Mouse (Mus musculus) embryonic facial prominence, embryonic 13.5 days (tissue): ENCODE measurements around the gene Isx. TPM values are rescaled to one million over a fixed set of nuclear protein-coding genes. Genes with fewer than 3 reads are reported as not detected.

Experiments used
- ATAC-seq: fragments of 200-750 bp; cut with Nextera tagmentation; 2 replicates; pipeline ENCODE4 v1.8.0; 2017; ENCODE audit warnings: low read depth; ENCODE audit not compliant: insufficient number of reproducible peaks, insufficient read depth, low FRiP score, low TSS enrichment
- H3K27ac ChIP-seq: fragments of 300-500 bp; sonication (generic); 2 replicates; pipeline ENCODE4 v1.5.1; 2015; ENCODE audit warnings: moderate library complexity, mild to moderate bottlenecking, inconsistent platforms
- H3K27me3 ChIP-seq: fragments of 300-500 bp; sonication (generic); 2 replicates; pipeline ENCODE4 v1.6.1; 2015; ENCODE audit warnings: mild to moderate bottlenecking, inconsistent platforms
- H3K36me3 ChIP-seq: fragments of 300-500 bp; sonication (generic); 2 replicates; pipeline ENCODE4 v1.6.1; 2015; ENCODE audit warnings: mild to moderate bottlenecking, inconsistent platforms
- H3K4me1 ChIP-seq: fragments of 300-500 bp; sonication (generic); 2 replicates; pipeline ENCODE4 v1.6.1; 2015; ENCODE audit warnings: inconsistent platforms
- H3K4me2 ChIP-seq: fragments of 300-500 bp; sonication (generic); 2 replicates; pipeline ENCODE4 v1.6.1; 2015; ENCODE audit warnings: moderate library complexity, mild to moderate bottlenecking, inconsistent platforms
- H3K4me3 ChIP-seq: fragments of 300-500 bp; sonication (generic); 2 replicates; pipeline ENCODE4 v1.5.1; 2015; ENCODE audit warnings: mild to moderate bottlenecking, inconsistent platforms
- H3K9ac ChIP-seq: fragments of 300-500 bp; sonication (generic); 2 replicates; pipeline ENCODE4 v1.6.1; 2015; ENCODE audit warnings: mild to moderate bottlenecking, inconsistent platforms
- H3K9me3 ChIP-seq: fragments of 300-500 bp; sonication (generic); 2 replicates; pipeline ENCODE4 v1.6.1; 2016; ENCODE audit warnings: inconsistent platforms
- WGBS: fragments of 180-500 bp; shearing (Covaris S2); methylation state at CpG from one replicate; pipeline ENCODE4 v1.1.7; 2015; ENCODE audit warnings: mixed read lengths; 5-methylcytosine and 5-hydroxymethylcytosine counted together
- polyA plus RNA-seq: library from polyadenylated mRNA; unstranded; fragments of >200 nt; fragmentation: Nextera tagmentation; extraction: Ambion mirVana; gene quantifications from 2 replicates; pipeline ENCODE4 v1.2.1, GENCODE M21; 2015

Isx gene
- polyA plus RNA-seq, 1 experiment from 2014 or later: not detected

DNA sequence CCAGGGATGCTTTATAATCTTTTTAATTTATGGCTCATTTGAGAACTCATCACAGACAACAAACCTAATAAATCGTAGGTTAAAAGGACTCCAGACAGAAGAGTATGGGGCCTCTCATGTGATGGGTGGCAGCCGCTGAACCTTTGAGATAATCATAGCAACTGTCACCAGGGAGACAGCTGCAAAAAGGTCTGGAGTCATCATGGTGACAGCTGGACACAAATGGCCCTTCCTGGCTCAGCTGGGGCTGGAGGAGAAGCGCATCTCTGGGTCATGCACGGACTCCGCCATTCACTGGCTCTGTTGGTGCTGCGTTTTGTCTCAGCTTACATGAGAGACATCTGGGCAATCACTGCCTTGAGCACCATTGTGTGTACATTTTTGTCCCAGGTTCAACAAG, 12.5 kb upstream of the Isx start:
- no peak overlapping the region for H3K27ac ChIP-seq
- WGBS: 87% methylated on average over 6 of the region's 6 CpGs
- H3K27me3 ChIP-seq: no peaks in the 10 kb centered on the region
- ATAC-seq: no peak
- no peak overlapping the region for H3K9ac ChIP-seq
- no peaks in the 10 kb centered on the region for H3K9me3 ChIP-seq
- H3K4me1 ChIP-seq: no peaks in the 10 kb centered on the region
- no peaks in the 10 kb centered on the region for H3K36me3 ChIP-seq
- no peak overlapping the region for H3K4me2 ChIP-seq
- H3K4me3 ChIP-seq: no peak overlapping the region

DNA sequence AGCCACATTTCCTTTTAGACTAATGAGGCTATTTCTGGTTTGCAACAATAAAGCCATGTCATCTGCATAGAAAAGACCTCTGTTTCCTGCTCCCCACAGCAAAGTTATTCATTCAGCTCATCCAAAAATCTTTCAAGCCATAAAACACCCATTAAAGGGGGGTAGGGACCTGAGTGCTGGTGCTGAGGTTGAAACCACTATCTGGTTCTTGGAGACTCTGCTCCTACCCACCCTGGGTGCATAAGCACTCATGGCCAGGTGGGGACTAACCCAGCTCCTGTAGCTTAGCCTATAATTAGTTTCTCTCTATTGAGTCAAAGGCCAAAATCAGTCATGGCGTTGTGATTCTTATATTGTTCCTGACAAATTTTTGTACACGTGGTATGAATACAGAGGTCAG, 10.4 kb upstream of the Isx start:
- Histone ChIP-seq H3K9me3 (no peaks in the 10 kb centered on the region), H3K27me3 (no peaks in the 10 kb centered on the region), H3K27ac (no peak overlapping the region), H3K9ac (no peak overlapping the region), H3K4me3 (no peak overlapping the region), H3K4me2 (no peak overlapping the region), H3K4me1 (no peaks in the 10 kb centered on the region), H3K36me3 (no peaks in the 10 kb centered on the region)
- 79% methylated on average over 2 of the region's 2 CpGs for WGBS
- ATAC-seq: no peak

DNA sequence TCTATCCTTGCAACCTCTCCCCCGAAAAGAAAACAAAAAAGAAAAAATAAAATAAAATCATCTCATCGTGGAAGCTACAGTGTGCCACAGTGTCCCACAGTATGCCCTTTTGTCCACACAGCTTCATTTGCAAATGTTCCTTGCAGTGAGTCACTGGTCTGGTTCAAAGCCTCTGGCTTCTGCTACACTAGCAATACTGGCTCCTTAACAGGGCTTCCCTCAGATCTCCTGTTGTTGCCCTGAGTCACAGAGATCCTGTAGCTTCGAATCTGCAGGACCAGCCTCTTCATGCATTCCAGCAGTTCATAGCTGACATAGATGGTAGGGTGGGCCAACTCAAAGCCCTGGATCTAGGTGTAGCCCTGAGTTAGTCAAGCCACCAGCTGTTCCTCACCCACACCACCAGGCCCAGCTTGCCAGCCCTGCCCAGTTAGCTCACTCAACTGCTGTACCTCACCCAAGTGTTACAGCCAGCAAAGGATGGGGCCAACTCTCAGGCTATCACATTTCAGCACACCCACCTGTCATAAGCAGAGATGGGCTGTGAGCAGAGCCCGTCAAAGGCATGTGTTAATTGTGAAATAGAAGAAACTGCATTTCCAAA, 2.5 kb upstream of the Isx start:
- Histone ChIP-seq H3K27me3 (no peaks in the 10 kb centered on the region), H3K27ac (no peak overlapping the region), H3K36me3 (no peaks in the 10 kb centered on the region), H3K4me2 (no peak overlapping the region), H3K9me3 (no peaks in the 10 kb centered on the region), H3K4me1 (no peaks in the 10 kb centered on the region), H3K4me3 (no peak overlapping the region), H3K9ac (no peak overlapping the region)
- ATAC-seq: no peak
- WGBS: 73% methylated on average over 4 of the region's 4 CpGs

DNA sequence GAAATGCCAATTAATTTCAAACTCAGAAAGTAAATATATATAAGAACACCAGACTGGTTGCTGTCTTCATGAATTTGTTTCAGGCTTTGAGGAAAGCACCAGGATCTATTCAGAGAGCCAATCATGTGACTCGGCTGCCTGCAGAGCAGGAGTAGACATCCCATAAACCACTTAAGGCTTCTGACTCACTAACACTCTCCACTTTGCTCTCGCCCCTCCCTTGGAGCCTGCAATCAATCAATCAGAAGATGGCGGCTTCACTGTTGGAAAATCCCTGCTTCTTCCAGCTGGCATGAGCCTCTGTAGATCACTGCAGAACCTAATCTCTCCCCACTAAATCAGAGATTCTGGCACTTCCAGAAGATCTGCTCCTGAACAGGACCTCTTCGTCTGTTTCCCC, 1.3 kb upstream of the Isx start:
- Histone ChIP-seq H3K9ac (no peak overlapping the region), H3K4me2 (no peak overlapping the region), H3K36me3 (no peaks in the 10 kb centered on the region), H3K27me3 (no peaks in the 10 kb centered on the region), H3K27ac (no peak overlapping the region), H3K4me1 (no peaks in the 10 kb centered on the region), H3K9me3 (no peaks in the 10 kb centered on the region), H3K4me3 (no peak overlapping the region)
- no peak for ATAC-seq
- WGBS: 56% methylated on average over 4 of the region's 4 CpGs

DNA sequence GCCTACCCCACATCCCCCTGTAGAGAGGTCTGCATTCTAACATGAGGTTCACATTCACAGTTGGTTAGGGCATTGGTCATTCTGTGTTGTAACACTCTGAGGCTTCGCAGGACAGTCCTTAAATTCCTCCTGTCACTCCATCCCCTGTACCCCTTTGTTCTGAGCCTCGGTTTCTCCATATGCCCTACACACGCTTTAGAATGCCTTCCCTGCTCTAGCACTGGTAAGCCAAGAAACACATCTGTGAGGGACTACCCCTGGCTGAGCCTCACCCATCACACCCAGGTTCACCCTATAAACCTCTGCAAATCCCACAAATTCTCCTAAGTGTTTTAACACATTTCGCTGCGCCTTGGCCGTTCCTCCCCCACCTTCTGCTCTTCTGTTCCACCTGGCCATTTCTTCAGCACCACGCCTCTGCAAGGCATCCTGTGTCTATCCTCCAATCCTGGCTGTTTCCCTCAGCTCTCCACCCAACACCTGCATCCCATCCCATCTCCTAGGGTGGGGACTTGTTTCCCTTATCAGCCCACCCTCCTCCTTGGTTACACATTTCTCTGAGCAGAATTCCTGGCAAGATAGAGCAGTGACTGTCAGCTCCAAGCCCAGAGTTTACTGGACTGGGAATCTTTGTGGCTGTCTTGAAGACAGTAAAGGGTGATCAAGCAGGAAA, 686 bp upstream of the Isx start:
- Histone ChIP-seq H3K27ac (no peak overlapping the region), H3K36me3 (no peaks in the 10 kb centered on the region), H3K4me2 (no peak overlapping the region), H3K9ac (no peak overlapping the region), H3K9me3 (no peaks in the 10 kb centered on the region), H3K27me3 (no peaks in the 10 kb centered on the region), H3K4me3 (no peak overlapping the region), H3K4me1 (no peaks in the 10 kb centered on the region)
- 93% methylated on average over 7 of the region's 7 CpGs for WGBS
- no peak for ATAC-seq

DNA sequence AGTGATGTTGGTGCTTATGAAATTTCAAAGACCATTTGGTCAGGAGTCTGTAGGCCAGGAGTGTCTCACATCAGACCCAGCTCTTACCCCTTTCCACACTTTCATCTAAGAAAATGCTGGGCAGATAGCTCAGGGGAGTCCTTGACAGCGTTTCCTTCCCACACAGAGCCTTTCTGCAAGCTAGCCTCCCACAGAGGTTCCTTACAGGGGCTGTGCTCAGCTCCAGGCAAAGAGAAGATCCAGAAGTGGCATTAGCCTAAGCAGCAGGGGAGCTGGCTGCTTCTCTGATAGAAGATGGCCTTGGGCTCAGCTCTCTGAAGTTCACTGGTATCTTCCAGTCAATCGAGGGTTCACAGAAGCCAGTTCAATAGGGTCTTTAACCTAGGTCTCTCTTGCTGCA, 1.6 kb downstream of the Isx start:
- H3K9me3 ChIP-seq: no peaks in the 10 kb centered on the region
- ATAC-seq: no peak
- no peak overlapping the region for H3K9ac ChIP-seq
- 63% methylated on average over 2 of the region's 2 CpGs for WGBS
- H3K27ac ChIP-seq: no peak overlapping the region
- no peaks in the 10 kb centered on the region for H3K4me1 ChIP-seq
- no peak overlapping the region for H3K4me2 ChIP-seq
- no peaks in the 10 kb centered on the region for H3K36me3 ChIP-seq
- no peak overlapping the region for H3K4me3 ChIP-seq
- H3K27me3 ChIP-seq: no peaks in the 10 kb centered on the region

DNA sequence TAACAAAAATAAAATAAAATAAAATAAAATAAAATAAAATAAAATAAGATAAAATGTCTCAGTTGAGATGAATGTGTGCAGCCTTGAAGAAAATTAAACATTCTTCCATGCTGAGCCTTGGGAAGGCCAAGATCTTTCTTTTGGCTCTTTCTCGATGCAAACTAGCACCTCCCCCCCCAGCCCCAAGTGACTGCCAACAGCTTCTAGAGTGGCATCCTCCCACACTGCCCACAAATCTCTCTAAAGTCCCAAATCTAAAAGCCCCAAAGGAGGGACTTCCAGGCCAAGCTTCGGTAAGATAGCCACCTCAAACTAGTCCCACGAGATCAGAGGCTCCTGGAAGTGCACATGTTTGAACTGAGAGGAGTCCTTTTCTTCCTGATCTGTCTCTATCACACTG, 5.7 kb downstream of the Isx start:
- no peaks in the 10 kb centered on the region for H3K27me3 ChIP-seq
- H3K4me1 ChIP-seq: no peaks in the 10 kb centered on the region
- H3K9ac ChIP-seq: no peak overlapping the region
- 81% methylated on average over 3 of the region's 3 CpGs for WGBS
- no peak overlapping the region for H3K4me2 ChIP-seq
- no peaks in the 10 kb centered on the region for H3K36me3 ChIP-seq
- ATAC-seq: no peak
- no peak overlapping the region for H3K4me3 ChIP-seq
- no peaks in the 10 kb centered on the region for H3K9me3 ChIP-seq
- H3K27ac ChIP-seq: no peak overlapping the region

DNA sequence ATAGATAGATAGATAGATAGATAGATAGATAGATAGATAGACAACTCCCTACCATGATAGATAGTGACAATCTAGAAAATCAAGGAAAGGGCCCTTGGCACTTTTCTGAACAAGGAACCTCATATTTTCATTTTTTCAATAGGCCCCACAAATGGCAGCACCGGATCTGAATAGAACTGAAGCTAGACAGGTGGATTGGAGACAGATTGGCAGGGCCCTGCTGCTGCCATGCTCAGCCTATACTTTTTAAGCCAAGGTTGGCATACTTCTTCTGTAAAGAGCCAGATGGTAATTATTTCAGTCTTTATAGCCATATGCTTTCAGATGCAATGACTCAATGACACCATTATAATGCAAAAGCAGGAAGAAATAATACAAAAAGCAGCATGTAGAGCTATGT, 15.8 kb downstream of the Isx start:
- H3K4me3 ChIP-seq: no peak overlapping the region
- ATAC-seq: no peak
- no peak overlapping the region for H3K9ac ChIP-seq
- no peak overlapping the region for H3K4me2 ChIP-seq
- 91% methylated on average over 1 of the region's 1 CpGs for WGBS
- H3K4me1 ChIP-seq: peaks cover 5% of the 10 kb centered on the region; the same call in 1 of the 2 replicates
- no peaks in the 10 kb centered on the region for H3K36me3 ChIP-seq
- no peaks in the 10 kb centered on the region for H3K27me3 ChIP-seq
- no peak overlapping the region for H3K27ac ChIP-seq
- H3K9me3 ChIP-seq: no peaks in the 10 kb centered on the region

DNA sequence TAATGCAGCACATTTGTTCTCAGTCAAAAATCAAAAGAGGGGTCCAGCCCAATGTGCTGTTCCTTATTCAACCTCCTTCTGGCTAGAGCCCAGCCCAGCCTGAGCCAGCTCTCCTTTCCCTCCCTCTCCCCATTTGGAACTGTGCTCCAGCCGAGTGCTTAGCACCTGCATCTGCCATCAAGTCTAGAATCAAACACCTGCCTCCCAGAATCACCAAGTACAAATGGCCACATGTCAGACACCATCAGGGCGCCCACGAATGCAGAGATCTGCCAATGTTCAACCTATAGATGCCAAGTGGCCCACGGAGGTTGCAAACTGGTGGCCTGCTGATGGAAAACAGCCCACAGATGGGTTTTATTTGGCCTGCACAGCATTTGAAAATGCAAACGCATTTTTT, 18.1 kb downstream of the Isx start:
- WGBS: 44% methylated on average over 5 of the region's 5 CpGs
- Histone ChIP-seq H3K4me3 (no peak overlapping the region), H3K4me2 (no peak overlapping the region), H3K4me1 (peaks cover 5% of the 10 kb centered on the region; the same call in 1 of the 2 replicates), H3K36me3 (no peaks in the 10 kb centered on the region), H3K9ac (no peak overlapping the region), H3K27me3 (no peaks in the 10 kb centered on the region), H3K9me3 (no peaks in the 10 kb centered on the region), H3K27ac (no peak overlapping the region)
- no peak for ATAC-seq

DNA sequence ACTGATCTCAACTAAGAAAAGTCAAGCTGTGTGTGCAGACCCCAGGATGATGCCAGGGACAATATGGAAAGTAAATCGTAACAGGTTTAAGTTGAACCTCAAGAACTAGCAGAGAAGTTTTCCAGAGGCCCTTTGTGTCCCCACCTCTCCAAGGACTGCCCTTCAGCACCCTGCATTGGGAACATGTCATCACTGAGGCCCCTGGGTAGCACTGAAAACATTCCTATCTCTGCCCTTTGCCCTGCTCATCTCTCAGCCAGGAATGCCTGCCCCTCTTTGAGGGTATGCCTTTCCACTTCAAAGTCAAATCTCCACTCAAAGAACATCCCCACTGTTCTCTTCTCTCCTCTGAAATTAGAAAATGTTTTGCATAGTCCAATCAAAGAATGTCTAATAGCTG, 23.3 kb downstream of the Isx start:
- H3K9ac ChIP-seq: no peak overlapping the region
- peaks cover 2% of the 10 kb centered on the region; the same call in 1 of the 2 replicates for H3K4me1 ChIP-seq
- H3K9me3 ChIP-seq: no peaks in the 10 kb centered on the region
- H3K27ac ChIP-seq: no peak overlapping the region
- WGBS: 89% methylated on average over 1 of the region's 1 CpGs
- H3K4me3 ChIP-seq: no peak overlapping the region
- H3K36me3 ChIP-seq: no peaks in the 10 kb centered on the region
- H3K4me2 ChIP-seq: no peak overlapping the region
- ATAC-seq: no peak
- H3K27me3 ChIP-seq: no peaks in the 10 kb centered on the region

DNA sequence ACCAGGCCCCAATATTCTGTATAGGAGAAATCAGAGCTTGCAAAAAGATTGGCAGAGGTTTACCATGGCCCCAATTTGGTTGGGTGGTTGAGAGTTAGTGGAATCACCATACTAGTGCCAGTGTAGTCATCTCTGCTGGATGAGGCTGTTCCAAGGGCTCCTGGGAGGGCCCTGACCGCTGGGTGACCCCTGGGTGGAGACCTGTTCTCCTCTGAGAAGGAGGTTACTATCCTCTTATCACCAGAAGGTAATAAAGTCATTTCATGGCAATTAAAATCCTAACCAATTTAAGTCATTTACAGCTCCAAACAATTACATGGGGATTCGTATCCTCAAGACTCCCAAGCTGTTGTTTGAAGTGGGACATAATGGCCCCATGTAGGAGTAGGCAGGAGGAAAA, 24.3 kb downstream of the Isx start:
- H3K4me1 ChIP-seq: no peaks in the 10 kb centered on the region
- no peaks in the 10 kb centered on the region for H3K9me3 ChIP-seq
- H3K27me3 ChIP-seq: no peaks in the 10 kb centered on the region
- no peaks in the 10 kb centered on the region for H3K36me3 ChIP-seq
- ATAC-seq: no peak
- no peak overlapping the region for H3K4me3 ChIP-seq
- 46% methylated on average over 2 of the region's 2 CpGs for WGBS
- H3K9ac ChIP-seq: no peak overlapping the region
- H3K27ac ChIP-seq: no peak overlapping the region
- no peak overlapping the region for H3K4me2 ChIP-seq

DNA sequence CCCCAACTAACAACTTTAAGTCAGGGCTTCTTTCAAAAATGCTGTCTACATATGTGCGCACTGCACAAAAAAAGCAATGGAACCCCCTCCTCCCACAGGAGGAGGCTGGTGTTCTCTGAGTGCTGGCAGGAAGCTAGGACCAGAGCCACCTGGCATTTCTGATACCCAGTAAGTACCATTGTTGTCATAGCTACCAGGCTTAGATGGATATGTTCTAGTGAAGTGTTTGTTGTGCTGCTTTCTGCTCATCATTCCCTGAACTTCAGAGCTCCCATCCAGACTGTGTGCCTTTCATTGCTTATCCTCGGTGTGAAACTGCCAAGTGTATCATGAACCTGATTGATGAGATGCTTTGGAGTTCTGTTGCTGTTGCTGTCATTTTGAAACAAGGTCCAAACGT, 26.8 kb downstream of the Isx start:
- H3K27me3 ChIP-seq: no peaks in the 10 kb centered on the region
- ATAC-seq: no peak
- H3K4me2 ChIP-seq: no peak overlapping the region
- H3K9ac ChIP-seq: no peak overlapping the region
- no peaks in the 10 kb centered on the region for H3K4me1 ChIP-seq
- no peaks in the 10 kb centered on the region for H3K36me3 ChIP-seq
- no peaks in the 10 kb centered on the region for H3K9me3 ChIP-seq
- WGBS: 70% methylated on average over 3 of the region's 3 CpGs
- no peak overlapping the region for H3K4me3 ChIP-seq
- no peak overlapping the region for H3K27ac ChIP-seq
